Mouse (Mus musculus) heart, postnatal 0 days (tissue): ENCODE measurements at regions not wholly inside any gene's neighbourhood (a gene's known extent, or its start where the extent isn't known, plus 50 kb on each side); places are given as distances from the start of the nearest gene placed in this dataset.

Experiments
- ATAC-seq: fragments of 200-750 bp; cut with Nextera tagmentation; 2 replicates; pipeline ENCODE4 v1.8.0; 2017; ENCODE audit warnings: low read depth, moderate number of reproducible peaks, moderate library complexity; ENCODE audit not compliant: insufficient read depth
- DNase-seq: peaks from one replicate; pipeline ENCODE4 v3.0.0-alpha.2; 2016; ENCODE audit warnings: low spot score
- H3K27ac ChIP-seq: fragments of 300-500 bp; sonication (generic); 2 replicates; pipeline ENCODE4 v1.5.1; 2014; ENCODE audit warnings: low read depth, mild to moderate bottlenecking
- H3K27me3 ChIP-seq: fragments of 300-500 bp; sonication (generic); 2 replicates; pipeline ENCODE4 v1.6.1; 2014; ENCODE audit warnings: low read length, mixed read lengths; ENCODE audit not compliant: control insufficient read depth, insufficient read depth
- H3K36me3 ChIP-seq: fragments of 300-500 bp; sonication (generic); replicated peaks from 2 replicates; pipeline ENCODE4 v1.6.1; 2014; ENCODE audit warnings: low read length, mixed read lengths; ENCODE audit not compliant: control insufficient read depth, insufficient read depth
- H3K4me1 ChIP-seq: fragments of 300-500 bp; sonication (generic); 2 replicates; pipeline ENCODE4 v1.6.1; 2014; ENCODE audit warnings: antibody characterized with exemption; ENCODE audit not compliant: control insufficient read depth, insufficient read depth
- H3K4me2 ChIP-seq: fragments of 300-500 bp; sonication (generic); 2 replicates; pipeline ENCODE4 v1.6.1; 2014; ENCODE audit warnings: low read depth, mild to moderate bottlenecking, low read length, moderate library complexity
- H3K4me3 ChIP-seq: fragments of 300-500 bp; sonication (generic); 2 replicates; pipeline ENCODE4 v1.5.1; 2014; ENCODE audit warnings: low read depth, low read length
- H3K9ac ChIP-seq: fragments of 300-500 bp; sonication (generic); replicated peaks from 2 replicates; pipeline ENCODE4 v1.6.1; 2014; ENCODE audit warnings: low read depth, low read length, mixed read lengths
- H3K9me3 ChIP-seq: fragments of 300-500 bp; sonication (generic); replicated peaks from 2 replicates; pipeline ENCODE4 v1.6.1; 2016; ENCODE audit warnings: low read length; ENCODE audit not compliant: control insufficient read depth
- CTCF ChIP-seq: IDR thresholded peaks from 2 replicates; pipeline ENCODE4 v1.5.1; 2016; ENCODE audit warnings: antibody characterized with exemption, control low read depth, low read depth
- EP300 ChIP-seq: IDR thresholded peaks from 2 replicates; pipeline ENCODE4 v1.6.1; 2016; ENCODE audit warnings: antibody characterized with exemption, low read depth
- WGBS: fragments of 180-500 bp; shearing (Covaris S2); extraction: QIAGEN DNeasy Blood & Tissue Kit; methylation state at CpG from one replicate; pipeline ENCODE4 v1.1.7; 2014; 5-methylcytosine and 5-hydroxymethylcytosine counted together

DNA sequence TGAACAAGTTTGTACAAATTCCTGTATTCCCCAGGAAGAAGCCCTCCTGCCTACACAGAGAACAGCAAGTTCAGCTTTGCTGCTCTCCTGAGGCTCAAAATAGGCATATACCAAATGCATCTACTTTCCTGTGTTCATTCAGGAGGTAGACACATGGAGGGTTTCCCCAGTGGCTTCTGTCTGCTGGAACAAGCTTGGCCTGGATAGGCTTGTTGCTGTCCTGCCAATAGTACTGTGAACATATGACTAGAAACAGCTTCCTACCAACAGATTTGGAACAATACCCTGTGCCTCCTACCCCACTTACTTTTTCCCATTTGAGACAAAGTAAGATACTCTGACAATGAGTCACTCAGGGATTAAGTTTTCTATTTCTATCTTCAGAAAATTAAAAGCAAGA lies 93.8 kb upstream of the Wdpcp start:
- TF ChIP-seq CTCF (no peak), EP300 (no peak)
- no peaks in the 10 kb centered on the region for H3K27me3 ChIP-seq
- no peak overlapping the region for H3K9ac ChIP-seq
- no peak for DNase-seq
- H3K4me2 ChIP-seq = no peak overlapping the region
- H3K4me1 ChIP-seq = no peaks in the 10 kb centered on the region
- no peaks in the 10 kb centered on the region for H3K36me3 ChIP-seq
- no peak for ATAC-seq
- H3K9me3 ChIP-seq = no peaks in the 10 kb centered on the region
- H3K4me3 ChIP-seq = no peak overlapping the region
- H3K27ac ChIP-seq = no peak overlapping the region

DNA sequence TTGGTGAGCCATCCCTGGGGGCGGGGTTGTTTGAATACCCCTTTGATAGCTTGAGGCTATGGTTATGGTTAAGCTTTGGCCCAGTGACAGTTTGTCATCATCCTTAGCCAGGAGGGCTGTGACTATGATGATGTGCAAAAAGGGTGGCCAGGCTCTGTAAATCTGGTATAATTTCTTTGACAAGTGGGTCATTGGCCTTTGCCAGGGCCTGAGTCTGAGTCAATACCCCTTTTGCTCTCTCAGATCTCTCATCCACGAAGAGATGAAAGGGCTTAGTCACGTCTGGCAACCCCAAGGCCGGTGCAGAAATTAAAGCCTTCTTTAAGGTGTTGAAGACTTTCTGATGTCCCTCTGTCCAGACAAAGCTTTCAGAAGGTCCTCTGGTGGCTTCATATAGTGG lies 99.7 kb upstream of the Ugp2 start:
- TF ChIP-seq EP300 = no peak
- TF ChIP-seq CTCF = no peak
- no peak overlapping the region for H3K27ac ChIP-seq
- H3K4me2 ChIP-seq = no peak overlapping the region
- H3K36me3 ChIP-seq = no peaks in the 10 kb centered on the region
- ATAC-seq (no peak), DNase-seq (no peak)
- H3K9me3 ChIP-seq = peaks cover 6% of the 10 kb centered on the region; the same call in 1 of the 2 replicates
- no peak overlapping the region for H3K4me3 ChIP-seq
- WGBS = 76% methylated on average over 4 of the region's 4 CpGs
- no peaks in the 10 kb centered on the region for H3K27me3 ChIP-seq
- H3K4me1 ChIP-seq = no peaks in the 10 kb centered on the region
- no peak overlapping the region for H3K9ac ChIP-seq

DNA sequence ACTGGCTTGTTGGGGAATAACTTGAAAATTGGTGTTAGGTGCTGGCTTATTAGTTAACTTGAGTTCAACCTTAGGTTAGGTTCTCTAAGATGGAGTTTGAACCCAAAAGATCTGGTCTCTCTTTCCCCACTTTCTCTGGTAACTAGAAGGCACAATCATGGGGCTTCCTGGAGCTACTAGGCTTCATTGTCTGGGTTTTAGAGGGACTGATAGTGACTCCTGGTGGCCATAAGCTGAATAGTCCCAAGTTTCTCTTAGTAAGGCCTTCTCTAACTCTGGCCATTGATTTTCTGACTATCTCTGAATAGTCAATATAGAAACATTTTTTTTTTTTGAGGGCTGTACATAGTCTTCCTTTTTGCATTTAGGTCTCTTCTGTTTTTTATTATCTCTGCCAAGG lies 97.5 kb upstream of the Ugp2 start:
- Histone ChIP-seq H3K9me3 (peaks cover 6% of the 10 kb centered on the region; the same call in 1 of the 2 replicates), H3K27me3 (no peaks in the 10 kb centered on the region), H3K4me1 (no peaks in the 10 kb centered on the region), H3K27ac (no peak overlapping the region), H3K9ac (no peak overlapping the region), H3K36me3 (no peaks in the 10 kb centered on the region), H3K4me3 (no peak overlapping the region), H3K4me2 (no peak overlapping the region)
- no peak for DNase-seq
- TF ChIP-seq EP300 = no peak
- TF ChIP-seq CTCF = peak; percentile 17; the same call in 1 of the 2 replicates
- no peak for ATAC-seq

DNA sequence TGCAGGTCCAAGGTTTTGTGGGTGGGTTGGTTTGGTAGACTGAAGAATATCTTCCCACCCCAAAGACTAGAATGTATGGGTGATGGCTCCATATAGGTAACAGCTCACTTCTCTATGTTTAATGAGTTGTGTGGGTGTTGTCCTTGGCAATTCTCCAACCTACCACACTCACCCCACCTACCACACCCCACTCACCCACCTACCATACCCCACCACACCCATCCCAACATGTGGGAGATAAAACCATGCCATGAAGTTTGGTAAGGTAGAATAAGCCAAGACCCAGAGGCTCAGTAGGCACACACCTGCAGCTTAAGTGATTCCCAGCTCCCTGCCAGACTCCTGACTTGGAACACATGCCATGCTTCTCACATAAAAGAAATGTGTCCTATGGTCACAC lies 89.0 kb upstream of the Ugp2 start:
- Histone ChIP-seq H3K36me3 (no peaks in the 10 kb centered on the region), H3K9ac (no peak overlapping the region)
- no peak for TF ChIP-seq EP300
- TF ChIP-seq CTCF = no peak

DNA sequence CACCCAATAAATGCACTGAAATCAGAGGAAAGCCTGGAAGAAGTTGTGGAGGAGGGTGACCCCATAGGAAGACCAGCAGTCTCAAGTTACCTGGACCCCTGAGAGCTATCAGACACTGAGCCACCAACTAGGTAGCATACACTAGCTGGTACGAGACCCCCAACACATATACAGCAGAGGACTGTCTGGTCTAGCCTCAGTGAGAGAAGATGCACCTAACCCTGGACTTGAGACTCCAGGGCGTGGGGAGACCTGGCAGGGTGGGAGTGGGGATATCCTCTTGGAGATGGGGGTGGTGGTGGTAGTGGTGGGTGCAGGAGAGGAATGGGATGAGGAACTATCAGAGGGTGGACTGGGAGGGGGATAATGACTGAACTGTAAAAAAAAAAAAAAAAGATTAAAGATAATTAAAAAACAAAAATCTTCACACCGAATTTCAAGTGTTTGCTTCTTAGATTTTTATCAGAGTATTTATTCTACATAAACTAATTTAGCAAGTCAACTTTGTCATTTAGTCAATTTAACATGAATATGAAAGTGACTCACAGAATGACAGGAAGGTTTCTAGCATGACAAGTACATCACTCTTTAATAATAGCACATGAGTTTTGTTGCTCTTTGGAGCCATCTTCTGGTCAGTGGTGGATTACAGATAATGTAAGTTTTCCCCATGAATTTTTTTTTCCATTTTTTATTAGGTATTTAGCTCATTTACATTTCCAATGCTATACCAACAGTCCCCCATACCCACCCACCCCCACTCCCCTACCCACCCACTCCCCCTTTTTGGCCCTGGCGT lies 82.5 kb upstream of the Ugp2 start:
- no peaks in the 10 kb centered on the region for H3K36me3 ChIP-seq
- H3K4me1 ChIP-seq = no peaks in the 10 kb centered on the region
- WGBS = 72% methylated on average over 3 of the region's 4 CpGs
- DNase-seq (peak; percentile 85), ATAC-seq (peak; percentile 44; the same call in 1 of the 2 replicates)
- H3K27ac ChIP-seq = no peak overlapping the region
- H3K4me3 ChIP-seq = no peak overlapping the region
- H3K9ac ChIP-seq = no peak overlapping the region
- H3K9me3 ChIP-seq = no peaks in the 10 kb centered on the region
- TF ChIP-seq CTCF = peak; percentile 55
- no peak for TF ChIP-seq EP300
- H3K4me2 ChIP-seq = no peak overlapping the region
- no peaks in the 10 kb centered on the region for H3K27me3 ChIP-seq

More for the DNA sequence above, 89.0 kb upstream of the Ugp2 start:
- DNase-seq = no peak
- H3K4me1 ChIP-seq = no peaks in the 10 kb centered on the region
- no peak overlapping the region for H3K27ac ChIP-seq
- H3K4me2 ChIP-seq = no peak overlapping the region
- H3K27me3 ChIP-seq = no peaks in the 10 kb centered on the region
- ATAC-seq = no peak
- no peak overlapping the region for H3K4me3 ChIP-seq
- H3K9me3 ChIP-seq = no peaks in the 10 kb centered on the region

DNA sequence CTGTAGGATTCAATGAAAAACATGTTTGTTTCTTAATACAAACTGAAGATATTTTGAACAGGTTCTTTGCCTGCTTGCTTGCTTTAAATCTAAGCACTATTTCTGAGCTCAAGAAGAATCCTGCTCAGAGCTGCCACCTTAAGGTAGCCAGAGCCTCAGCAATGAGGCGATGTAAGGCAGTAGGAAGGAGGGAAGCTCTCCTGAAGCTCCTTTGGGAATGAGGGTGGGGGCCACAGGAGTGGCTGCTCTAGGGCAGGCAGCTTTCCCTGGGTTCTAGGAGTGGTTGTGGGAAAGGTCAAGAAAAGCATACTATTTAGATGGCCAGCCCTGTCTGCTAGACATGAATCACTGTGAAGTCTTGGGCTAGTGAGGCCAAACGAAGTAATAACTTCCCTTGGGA lies 62.7 kb upstream of the Ugp2 start:
- TF ChIP-seq CTCF = peak; percentile 70
- TF ChIP-seq EP300 = no peak
- H3K27me3 ChIP-seq = no peaks in the 10 kb centered on the region
- no peaks in the 10 kb centered on the region for H3K4me1 ChIP-seq
- ATAC-seq (peak; percentile 55), DNase-seq (peak; percentile 45)
- no peak overlapping the region for H3K4me3 ChIP-seq
- H3K9ac ChIP-seq = no peak overlapping the region
- H3K9me3 ChIP-seq = no peaks in the 10 kb centered on the region
- WGBS = 41% methylated on average over 2 of the region's 2 CpGs
- no peaks in the 10 kb centered on the region for H3K36me3 ChIP-seq
- H3K27ac ChIP-seq = no peak overlapping the region
- H3K4me2 ChIP-seq = no peak overlapping the region
